Mouse (Mus musculus): ENCODE data around the gene Morn3.

Morn3 gene

DNA sequence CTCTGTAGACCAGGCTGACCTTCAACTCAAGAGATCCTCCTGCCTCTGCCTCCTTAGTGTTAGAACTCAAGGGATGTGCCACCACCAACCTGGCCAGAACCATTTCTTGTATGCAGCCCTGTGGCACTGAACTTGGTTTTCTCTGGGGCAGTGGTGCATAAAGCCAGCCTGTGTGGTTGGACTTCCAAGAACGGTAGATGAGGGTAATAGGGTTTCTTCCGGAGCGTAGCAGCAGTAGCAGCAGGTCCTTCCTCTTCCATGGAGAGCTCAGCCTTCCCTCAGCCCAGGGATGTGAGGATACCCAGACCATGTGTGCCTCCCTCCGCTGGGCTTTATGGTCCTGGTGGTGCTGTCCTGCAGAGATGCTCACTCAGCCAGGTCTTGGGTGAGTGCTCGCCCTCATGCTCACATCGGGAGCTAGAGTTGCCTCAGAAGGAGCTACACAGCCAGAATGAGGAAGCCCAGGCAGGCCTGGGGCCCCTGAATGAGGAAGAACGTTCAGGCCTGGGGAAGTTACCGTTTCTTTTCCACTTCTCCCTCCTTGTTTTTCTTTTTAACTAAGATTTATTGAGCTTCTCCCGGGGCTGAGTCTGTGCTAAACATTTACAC is 21.7 kb downstream of the Morn3 start:
- DNase-seq (ENCODE audit: low read depth, low spot score) = no peak

DNA sequence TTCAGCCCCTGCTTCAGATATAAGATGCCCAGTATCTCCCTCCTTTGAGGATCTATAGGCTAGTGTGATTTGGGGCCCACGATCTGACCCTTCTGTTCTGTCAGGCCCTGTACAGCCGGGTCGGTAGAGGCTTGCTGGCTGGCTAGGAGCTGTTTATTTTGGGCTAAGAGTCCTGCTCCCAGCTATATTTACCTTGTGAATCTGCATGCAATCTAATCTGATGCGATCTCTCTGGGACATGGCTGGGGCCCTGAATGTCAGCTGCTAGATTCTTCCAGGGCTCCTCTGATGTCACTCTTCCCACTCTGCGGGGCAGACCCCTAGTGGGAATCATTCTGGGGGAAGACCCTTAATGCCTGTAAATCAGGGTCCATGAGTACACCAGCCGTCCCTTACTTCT is 22.5 kb downstream of the Morn3 start:
- no peak for DNase-seq (ENCODE audit: low read depth, low spot score)

DNA sequence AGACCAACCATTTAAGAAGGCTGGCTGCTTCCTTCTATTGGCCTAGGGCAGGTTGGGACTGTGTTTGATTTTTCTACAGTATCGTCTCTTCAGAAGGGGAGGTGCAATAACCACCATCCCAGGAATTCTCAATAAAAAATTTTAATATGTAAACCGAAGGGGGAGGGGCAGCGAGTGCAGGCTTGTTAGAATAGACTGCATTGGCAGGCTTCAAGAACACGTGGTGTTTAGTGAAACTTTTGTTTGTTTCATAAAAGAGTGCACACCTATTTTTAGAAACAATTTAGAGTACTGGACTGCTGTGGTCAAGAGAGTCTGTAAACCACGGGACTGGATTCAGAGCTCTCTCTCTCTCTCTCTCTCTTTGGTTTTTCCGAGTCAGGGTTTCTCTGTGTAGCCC is 23.8 kb downstream of the Morn3 start:
- DNase-seq (ENCODE audit: low read depth, low spot score) = no peak

DNA sequence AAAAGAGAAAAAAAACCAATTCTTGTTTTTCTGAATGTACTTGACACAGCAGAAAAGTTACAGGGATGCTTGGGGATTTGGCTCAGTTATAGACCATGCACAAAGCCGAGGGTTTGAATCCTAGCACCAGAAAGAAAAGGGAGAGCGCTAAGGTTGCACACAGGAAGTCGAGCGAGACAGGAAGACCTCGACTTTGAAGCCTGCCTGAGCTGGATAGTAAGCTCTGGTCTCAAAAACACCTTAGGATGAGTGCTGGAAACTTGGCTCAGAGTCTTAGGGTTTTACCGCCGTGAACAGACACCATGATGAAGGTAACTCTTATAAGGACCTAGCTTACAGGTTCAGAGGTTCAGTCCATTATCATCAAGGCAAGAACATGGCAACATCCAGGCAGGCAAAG is 25.4 kb downstream of the Morn3 start:
- DNase-seq (ENCODE audit: low read depth, low spot score) = no peak

DNA sequence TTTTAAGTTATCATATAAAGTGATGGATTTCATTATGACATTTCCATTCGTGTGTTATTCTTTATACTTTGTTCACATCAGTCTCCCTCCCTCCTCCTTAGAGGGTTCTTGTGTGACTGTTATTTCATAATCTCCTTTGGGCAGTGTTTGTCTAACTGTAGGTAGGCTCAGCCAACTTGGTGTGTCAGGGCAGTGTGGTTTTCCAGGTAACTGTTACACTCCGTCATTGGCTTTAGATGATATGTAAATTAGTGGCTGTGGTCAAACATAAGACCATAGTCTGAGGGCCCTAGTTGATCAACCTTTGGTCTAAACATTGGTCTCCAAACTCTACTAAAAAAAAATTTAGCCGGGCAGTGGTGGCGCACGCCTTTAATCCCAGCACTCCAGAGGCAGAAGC is 26.4 kb downstream of the Morn3 start:
- DNase-seq (ENCODE audit: low read depth, low spot score) = no peak

DNA sequence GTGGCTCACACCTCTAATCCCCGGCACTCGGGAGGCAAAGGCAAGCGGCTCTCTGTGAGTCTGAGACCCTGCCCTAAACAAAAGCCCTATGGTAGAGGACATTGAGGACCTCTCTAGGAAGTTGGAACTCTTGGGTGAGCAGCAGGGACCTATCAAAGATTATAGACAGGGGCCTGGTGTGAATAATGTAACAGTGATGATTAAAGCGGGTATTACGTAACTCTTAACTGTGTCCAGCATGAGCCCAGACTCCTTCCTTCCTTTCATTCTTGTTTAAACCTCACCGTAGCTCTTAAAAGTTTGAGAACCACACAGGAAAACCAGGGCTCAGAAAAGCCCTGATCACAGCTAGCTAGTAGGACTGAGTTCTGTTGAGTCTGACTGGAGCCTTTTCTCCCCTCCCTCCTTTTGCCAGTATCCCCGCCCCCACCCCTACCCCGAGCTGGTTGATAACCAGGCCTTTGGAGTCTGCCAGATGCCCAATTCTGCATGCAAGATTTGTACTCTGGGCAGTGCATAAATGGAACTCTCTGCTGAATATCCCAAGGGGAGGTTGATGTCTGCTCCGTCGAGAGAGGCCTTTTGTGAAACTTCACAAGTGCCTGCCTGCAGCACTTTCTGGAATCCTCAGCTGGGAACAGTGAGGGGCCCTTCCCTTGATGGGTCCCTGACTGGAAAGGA is 27.3 kb downstream of the Morn3 start:
- no peak for DNase-seq (ENCODE audit: low read depth, low spot score)

DNA sequence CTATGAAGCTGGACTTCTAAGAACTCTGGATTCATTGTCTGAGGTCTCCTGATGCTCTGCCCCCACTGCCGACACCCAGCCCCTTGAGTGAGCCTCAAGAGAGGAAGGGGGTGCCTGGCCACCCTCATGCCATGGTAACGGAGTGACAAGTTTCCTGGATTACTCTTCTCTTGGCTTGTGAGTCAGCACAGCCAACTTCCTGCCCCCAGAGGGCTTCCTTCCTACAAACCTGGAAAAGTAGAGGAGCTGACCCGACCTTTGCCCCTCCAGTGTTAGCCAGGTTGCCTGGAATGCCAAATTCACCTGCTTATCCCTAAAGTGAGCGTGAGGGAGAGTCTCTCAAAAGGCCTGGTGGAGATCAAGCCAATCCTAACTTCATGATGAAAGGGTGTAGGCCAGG is 29.3 kb downstream of the Morn3 start:
- DNase-seq (ENCODE audit: low read depth, low spot score) = no peak

DNA sequence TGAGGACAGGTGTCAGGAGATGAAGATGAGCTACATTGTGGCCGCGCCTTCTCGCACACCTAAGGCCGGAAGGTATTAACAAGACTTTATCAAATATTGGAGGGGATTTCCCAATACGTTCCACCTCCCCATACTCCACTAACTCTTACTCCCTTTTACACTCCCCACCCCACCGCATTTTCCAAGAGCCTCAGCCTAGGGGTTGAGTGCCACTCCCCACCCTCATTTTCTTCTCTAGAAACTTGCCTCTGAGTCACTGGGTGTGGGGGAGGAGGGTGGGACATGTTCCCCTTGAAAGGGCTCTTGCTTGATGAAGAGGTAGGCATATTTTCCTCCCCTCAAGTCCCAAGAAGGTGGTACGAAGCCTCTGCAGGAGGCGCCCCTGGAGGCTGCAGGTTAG is 30.9 kb downstream of the Morn3 start:
- DNase-seq (ENCODE audit: low read depth, low spot score) = no peak

DNA sequence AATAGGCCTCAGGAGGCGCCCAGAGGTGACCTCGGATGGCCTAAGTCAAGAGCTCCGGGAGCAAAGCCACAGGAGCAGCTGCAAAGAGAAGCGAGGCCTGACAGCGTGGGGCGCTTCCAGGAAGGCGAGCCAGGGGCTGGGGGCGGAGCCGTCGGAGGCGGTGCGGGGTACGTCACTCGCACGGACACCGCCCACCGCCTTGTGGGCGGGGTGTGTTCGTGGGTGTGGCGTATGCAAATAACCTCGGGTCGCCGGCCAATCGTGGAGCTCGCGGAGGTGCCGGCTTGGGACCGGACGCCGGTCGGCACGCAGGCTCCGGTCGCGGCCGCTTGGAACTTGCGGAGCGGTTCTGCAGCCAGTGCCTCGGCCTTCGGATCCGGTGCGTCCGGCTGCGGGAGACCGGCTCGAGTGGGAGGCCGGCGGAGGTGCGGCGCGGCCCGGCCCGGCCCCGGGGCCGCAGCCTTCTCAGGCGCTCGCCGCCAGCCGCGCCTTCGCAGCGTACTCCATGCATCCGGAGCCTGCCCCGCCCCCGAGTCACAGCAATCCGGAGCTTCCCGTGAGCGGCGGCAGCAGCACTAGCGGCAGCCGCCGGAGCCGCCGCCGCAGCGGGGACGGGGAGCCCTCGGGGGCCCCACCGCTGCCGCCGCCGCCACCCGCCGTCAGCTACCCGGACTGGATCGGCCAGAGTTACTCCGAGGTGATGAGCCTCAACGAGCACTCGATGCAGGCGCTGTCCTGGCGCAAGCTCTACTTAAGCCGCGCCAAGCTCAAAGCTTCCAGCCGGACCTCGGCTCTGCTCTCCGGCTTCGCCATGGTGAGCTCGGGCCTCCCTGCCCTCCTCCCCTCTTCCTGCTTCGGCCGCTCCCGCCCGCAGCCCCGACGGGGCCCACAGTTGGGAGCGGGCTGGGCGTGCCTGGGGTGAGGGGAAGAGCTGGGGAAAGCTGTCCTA is 31.8 kb downstream of the Morn3 start, which contains the start of gene Orai1:
Orai1 (plus strand) TSS at position 322 of the 949 bp plus-strand sequence.
- DNase-seq (ENCODE audit: low read depth, low spot score) = peak; percentile 92

DNA sequence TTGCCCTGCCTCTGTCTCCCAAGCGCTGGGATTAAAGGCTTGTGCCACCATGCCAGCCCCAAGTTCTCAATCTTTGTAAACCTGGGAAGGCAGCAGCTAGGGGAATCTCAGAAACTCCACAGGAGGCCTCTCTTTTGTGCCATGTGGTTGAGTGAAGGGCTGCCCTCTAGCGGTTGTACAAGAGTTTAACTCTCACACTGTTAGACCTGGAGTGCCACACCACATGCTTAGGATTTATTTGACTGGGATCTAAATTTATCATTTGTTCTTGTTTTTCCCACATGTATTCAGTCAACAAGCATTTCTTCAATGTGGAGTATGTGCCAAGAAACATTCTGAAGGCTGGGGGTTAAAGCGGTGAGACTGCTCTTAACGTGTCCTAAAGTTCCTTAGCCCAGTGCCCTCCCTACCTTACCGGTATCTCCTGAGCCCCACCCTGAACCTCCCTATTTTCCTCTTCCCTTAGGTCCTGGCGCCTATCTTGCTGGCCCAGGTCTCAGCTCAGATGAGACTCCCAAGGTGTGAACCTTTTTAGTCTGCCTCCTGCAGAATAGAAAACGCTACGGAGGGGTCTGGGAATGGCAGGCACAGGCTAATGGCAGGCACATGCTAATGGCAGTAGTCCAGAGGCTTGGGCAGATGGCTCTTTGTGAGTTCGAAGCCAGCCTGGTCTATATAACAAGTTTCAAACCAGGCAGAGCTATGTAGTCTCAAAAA is 33.1 kb downstream of the Morn3 start:
- no peak for DNase-seq (ENCODE audit: low read depth, low spot score)

DNA sequence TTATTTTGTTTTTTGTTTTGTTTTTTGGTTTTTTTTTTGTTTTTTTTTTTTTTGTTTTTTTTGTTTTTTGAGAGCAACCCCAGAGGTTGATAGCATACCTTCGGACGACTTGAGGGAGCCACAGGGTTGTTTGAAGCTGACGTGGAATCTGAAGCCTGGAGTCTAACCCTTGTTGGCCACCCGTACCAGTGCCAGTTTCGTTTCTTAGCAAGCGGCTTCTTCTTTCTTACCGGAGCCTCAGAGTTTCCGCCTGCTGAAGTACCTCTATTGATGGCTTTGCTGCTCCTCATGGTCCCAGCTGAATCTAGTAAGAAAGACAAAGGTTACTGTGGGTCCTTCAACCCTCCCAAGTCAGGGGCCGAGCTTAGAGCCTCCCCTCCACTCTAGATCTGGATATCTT is 35.1 kb downstream of the Morn3 start:
- no peak for DNase-seq (ENCODE audit: low read depth, low spot score)

DNA sequence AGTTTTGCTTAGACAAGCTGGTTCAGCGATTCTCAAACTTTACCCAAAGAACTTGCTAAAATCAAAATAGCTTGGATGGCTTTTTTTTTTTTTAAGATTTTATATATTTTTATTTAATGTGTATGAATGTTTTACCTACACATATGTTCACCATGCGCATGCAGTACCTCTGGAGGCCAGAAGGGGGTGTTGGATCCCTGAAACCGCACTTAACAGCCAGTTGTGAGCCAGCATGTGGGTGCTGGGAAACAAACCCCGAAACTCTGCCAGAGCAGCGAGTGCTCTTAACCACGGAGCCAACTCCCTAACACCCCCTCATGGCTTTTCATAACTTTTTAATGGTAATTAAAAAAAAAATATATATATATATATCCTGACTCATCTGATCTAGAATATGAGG is 36.0 kb downstream of the Morn3 start:
- no peak for DNase-seq (ENCODE audit: low read depth, low spot score)

DNA sequence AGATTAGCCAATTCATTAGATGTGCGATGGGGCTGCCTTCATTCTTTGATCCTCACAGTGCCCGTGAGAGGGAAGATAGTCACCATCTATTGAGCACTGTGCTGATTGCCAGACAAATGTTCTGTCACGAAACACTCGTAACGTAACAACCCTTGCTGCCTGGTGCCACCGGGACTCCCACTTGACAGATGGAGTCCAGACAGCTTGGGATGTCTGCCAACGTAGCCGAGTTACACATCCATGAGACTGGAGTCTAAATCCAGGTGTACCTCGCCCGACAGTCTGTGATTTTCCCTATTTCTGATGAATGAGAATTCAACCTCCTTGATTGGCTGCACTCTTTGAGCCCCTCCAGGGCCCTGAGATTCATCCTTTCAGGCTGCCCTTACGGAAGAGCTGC is 36.9 kb downstream of the Morn3 start:
- DNase-seq (ENCODE audit: low read depth, low spot score) = no peak

DNA sequence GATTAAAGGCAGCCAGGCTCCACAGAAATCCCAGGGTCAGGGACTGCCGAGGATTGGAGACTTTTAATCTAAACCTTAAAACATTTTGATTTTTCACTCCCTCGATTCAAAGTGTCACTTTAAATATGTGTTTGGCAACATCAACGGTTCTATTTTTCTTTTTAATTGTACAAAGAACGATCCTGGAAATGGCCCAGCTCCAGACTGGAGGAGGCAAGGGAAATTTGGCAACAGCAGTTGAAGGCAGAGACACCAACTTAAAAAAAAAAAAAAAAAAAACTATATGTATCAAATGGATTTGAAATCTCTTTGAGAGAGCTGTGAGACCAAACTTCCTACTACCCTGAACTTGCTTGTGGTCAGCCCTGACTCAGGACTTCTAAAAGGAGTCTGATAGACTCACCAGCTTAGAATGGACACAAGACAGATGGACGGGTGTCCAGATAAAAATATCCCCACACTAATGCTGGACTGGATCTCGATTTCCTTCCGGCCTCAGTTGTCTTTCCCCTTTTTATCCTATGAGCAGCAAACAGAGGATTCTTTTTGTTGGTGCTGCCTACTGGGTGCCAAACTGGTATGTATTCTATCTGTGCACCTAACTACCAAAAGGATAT is 37.8 kb downstream of the Morn3 start:
- DNase-seq (ENCODE audit: low read depth, low spot score) = no peak

DNA sequence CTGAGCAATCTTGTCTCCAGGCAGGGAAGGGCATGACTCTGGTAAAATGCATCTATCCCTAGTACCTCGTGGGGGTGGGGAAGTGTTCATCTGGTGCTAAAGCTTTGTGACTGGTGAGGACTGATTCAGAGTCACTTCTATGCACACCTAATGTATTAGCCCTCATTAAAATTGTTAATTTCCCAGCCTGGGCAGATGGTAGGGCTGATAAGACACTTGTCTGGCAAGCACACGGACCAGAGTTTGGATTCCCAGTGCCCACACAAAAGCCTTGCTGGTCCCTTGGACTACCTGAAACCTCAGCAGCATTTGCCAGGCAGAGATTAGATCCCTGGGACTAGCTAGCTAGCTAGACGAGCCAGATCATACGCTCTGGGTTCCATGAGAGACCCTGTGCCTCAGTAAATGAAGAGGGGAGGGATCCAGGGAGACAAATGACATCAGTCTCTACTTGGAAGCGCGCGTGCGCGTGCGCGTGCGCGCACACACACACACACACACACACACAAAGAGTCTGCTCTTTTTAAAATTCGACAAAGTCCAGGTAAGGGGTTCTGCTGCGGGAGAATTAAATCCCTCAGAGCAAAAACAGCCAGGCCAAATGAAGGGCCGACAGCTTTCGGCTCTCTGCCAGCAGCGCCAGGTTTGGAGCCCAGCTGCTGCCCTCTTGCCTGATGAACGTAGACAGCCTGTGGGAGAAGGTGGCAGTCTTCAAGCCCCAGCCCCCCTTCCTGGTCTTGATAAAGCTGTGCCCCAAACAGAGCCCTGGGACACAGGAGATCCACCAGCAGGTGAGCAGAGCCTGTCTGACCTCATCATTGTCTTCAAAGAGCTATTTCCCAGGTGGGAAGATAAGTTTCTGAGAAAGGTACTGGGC is 40.9 kb downstream of the Morn3 start:
- no peak for DNase-seq (ENCODE audit: low read depth, low spot score)

DNA sequence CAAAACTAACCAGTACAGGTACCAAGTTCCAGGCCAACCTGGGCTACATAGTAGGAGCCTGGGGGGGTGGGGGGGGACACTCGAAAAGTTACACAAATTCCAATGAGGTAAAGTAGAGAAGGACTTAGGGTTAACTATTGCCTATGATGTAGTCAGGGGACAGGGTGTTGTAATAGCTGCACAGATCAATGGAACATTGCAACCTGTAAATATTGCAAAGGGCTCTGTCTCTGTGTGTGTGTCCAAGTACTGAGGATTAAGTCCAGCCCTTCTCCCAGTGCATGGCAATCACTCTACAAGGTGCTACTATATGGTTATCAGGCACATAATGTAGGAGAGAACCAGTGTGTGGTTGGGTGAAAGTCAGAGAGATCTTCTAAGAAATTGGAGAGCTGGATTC is 45.9 kb downstream of the Morn3 start:
- DNase-seq (ENCODE audit: low read depth, low spot score) = no peak

DNA sequence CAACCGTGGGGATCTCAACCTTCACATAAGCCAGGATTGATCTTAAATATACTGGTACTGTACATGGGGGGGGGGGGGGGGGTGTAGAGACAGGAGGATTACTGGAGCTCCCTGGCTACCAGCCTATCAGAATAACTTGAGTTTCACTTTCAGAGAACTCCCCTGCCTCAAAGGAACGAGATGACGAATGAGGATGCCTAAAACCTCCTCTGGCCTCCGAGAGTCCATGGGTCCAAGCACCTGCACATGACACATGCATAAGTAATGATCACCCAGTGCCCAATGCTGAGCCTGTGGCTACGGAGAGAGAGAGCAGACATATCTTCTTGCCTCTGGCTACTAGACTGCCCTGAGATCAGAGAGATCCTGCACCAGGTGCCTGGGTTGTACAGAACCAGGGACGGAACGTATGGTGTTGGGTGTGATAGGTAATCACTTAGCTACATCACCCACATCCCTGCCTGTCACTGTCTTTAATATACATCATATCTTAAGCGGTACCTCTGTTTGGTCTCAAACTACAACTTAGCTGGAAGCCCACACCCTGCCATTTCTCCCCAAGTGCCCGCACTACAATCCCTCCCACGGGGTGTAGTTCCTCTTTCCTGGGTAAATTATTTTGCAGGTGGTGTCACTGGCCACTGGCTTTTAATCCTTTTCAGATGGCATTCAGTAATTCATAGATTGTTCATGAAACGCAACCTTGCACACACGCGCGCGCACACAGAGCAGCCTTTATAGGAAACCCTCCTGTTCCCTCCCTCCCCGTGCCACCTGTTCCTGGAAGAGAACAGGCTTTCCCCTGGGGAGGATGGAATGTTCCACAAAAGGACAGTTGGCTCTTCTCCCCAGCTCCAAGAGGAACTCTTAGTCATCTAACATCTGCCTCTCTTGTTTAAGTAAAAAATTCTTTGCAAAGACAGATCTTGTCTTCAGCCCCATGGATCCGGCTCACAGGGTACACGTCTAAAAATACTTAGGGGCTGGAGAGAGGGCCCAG is 49.3 kb downstream of the Morn3 start:
- no peak for DNase-seq (ENCODE audit: low read depth, low spot score)

DNA sequence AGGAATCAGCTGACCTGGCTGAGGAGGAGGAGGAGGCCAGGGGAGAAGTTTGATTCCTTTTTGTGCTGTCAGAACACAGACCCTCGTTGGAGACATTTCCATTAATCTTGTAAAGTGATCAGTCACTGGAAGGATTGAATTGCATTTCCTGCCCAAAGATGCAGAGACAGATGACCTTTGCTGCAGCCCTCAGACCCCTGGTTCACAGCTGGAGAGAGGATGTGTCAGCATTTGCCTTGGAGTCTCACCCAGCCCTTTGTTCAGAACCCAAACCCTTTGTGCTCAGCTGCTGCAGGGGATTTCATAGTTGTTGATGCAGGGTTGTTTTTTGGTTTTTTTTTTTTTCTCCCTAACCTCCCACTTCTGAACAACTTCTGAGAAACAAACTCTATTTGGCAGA is 51.9 kb downstream of the Morn3 start:
- no peak for DNase-seq (ENCODE audit: low read depth, low spot score)

DNA sequence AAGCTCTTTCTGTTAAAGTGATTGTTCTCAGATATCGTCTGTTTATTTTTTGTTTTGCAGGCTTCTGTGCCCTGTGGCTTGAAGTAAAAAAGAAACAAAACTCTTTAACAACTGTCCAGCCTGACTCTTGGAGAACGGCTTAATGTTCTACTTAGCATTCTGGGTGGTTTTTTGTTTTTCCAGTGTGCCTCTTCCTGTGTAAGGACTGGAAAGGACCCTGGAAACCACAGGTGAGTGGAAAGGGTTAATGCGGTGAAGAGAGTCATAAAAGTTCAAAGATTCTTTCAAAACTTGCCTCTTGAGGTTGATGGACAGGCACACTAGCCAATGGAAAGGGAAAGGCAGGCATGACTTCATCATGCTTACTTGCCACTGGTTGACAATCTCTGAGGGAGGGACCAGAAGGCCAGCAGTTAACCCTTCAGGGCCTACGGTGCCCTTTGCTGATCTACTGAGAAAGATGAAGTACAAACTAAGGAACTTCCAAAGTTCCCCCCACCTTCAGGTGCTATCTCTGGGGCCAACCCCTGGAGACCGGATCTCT is 52.4 kb downstream of the Morn3 start:
- peak; percentile 89 for DNase-seq (ENCODE audit: low read depth, low spot score)
